Mouse (Mus musculus) megakaryocyte, embryonic 14.5 days (primary cell): Measurements from ENCODE around the gene Cd63.

Experiments used
- FLI1 ChIP-seq: IDR thresholded peaks from 2 replicates; pipeline ENCODE4 v1.6.1; 2012; ENCODE audit warnings: low read length, inconsistent platforms, mixed read lengths
- GATA1 ChIP-seq: IDR thresholded peaks from 3 replicates; pipeline ENCODE4 v1.6.1; 2012; ENCODE audit warnings: mixed read lengths, low read length, inconsistent platforms, borderline replicate concordance

- no peak for TF ChIP-seq GATA1
- no peak for TF ChIP-seq FLI1
Measured at GRCm38 (mm10) chr10:128878291-128878690, 22.5 kb upstream of the Cd63 start.
